Mouse (Mus musculus) limb, embryonic 11.5 days (tissue): ENCODE measurements around the gene Lamp1. TPM values are rescaled to one million over a fixed set of nuclear protein-coding genes. Genes with fewer than 3 reads are reported as not detected.
A peak's percentile ranks its signal among the peaks of the same experiment; 100 is the strongest.

Source experiments
- ATAC-seq: fragments of 200-750 bp; cut with Nextera tagmentation; 2 replicates; pipeline ENCODE4 v1.8.0; 2017; ENCODE audit warnings: low read depth; ENCODE audit not compliant: insufficient number of reproducible peaks, low FRiP score, low TSS enrichment
- DNase-seq: peaks from one replicate; pipeline ENCODE4 v3.0.0-alpha.2; 2015; ENCODE audit warnings: low spot score
- H3K27ac ChIP-seq: fragments of 300-500 bp; sonication (generic); replicated peaks from 2 replicates; pipeline ENCODE4 v1.5.1; 2014; ENCODE audit warnings: low read depth, mild to moderate bottlenecking, low read length
- H3K27me3 ChIP-seq: fragments of 300-500 bp; sonication (generic); 2 replicates; pipeline ENCODE4 v1.6.1; 2014; ENCODE audit warnings: mild to moderate bottlenecking, low read length, mixed read lengths; ENCODE audit not compliant: control insufficient read depth, insufficient read depth
- H3K36me3 ChIP-seq: fragments of 300-500 bp; sonication (generic); 2 replicates; pipeline ENCODE4 v1.6.1; 2014; ENCODE audit warnings: mild to moderate bottlenecking, low read length, moderate library complexity, mixed read lengths; ENCODE audit not compliant: control insufficient read depth, insufficient read depth
- H3K4me1 ChIP-seq: fragments of 300-500 bp; sonication (generic); 2 replicates; pipeline ENCODE4 v1.6.1; 2014; ENCODE audit warnings: low read length, mixed read lengths; ENCODE audit not compliant: control insufficient read depth, insufficient read depth
- H3K4me2 ChIP-seq: fragments of 300-500 bp; sonication (generic); 2 replicates; pipeline ENCODE4 v1.6.1; 2014; ENCODE audit warnings: low read depth, mild to moderate bottlenecking, moderate library complexity; ENCODE audit not compliant: severe bottlenecking
- H3K4me3 ChIP-seq: fragments of 300-500 bp; sonication (generic); 2 replicates; pipeline ENCODE4 v1.5.1; 2014; ENCODE audit warnings: low read depth, low read length
- H3K9ac ChIP-seq: fragments of 300-500 bp; sonication (generic); 2 replicates; pipeline ENCODE4 v1.6.1; 2014; ENCODE audit warnings: mild to moderate bottlenecking, low read length
- H3K9me3 ChIP-seq: fragments of 300-500 bp; sonication (generic); 2 replicates; pipeline ENCODE4 v1.6.1; 2016; ENCODE audit warnings: low read length; ENCODE audit not compliant: control insufficient read depth
- WGBS: fragments of 180-500 bp; shearing (Covaris S2); extraction: QIAGEN DNeasy Blood & Tissue Kit; methylation state at CpG from one replicate; pipeline ENCODE4 v1.1.7; 2014; 5-methylcytosine and 5-hydroxymethylcytosine counted together
- polyA plus RNA-seq: library from polyadenylated mRNA; unstranded; fragments of >200 nt; fragmentation: Nextera tagmentation; extraction: Ambion mirVana; gene quantifications from 2 replicates; pipeline ENCODE4 v1.2.1, GENCODE M21; 2014

The Lamp1 gene
- polyA plus RNA-seq: 214 and 221 TPM in 2 replicates

DNA sequence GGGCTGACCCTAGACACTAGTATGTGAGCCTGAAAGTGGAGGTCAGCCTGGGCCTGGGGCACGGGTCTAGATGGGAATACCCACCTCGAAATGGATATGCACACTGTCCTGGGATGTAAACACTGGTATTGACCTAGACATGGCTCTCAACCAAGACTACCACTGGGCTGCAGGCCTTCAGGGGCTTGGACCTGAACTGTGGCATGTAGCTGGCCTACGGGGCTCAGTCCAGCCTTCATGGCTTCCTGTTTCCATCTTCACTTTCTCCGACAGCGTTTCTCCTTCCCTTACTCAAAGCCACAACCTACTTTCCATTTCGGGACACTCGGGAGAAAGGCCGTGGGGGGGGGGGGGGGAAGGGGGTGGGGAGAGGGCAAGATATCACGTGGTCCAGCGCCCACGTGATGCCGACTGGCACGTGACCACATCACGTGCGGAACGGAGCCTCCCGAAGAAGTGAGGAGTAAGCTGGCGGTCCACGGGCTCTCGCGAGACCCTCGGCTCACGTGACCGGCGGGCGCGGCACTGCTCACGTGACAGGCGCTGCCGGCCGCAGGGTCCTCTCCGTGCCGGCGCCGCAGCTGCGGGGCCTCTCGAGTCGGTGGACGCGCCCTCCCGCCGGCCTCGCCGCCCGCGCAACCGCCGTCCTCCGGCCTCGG lies at the start of gene Lamp1:
Lamp1 (plus strand) TSS at position 444 of the 659 bp plus-strand sequence.
- H3K9me3 ChIP-seq: no peaks in the 10 kb centered on the region
- H3K4me3 ChIP-seq: peak within 1 kb of the TSS; percentile 99
- no peaks in the 10 kb centered on the region for H3K36me3 ChIP-seq
- H3K9ac ChIP-seq: peak within 1 kb of the TSS; percentile 95
- H3K27me3 ChIP-seq: no peaks in the 10 kb centered on the region
- H3K4me2 ChIP-seq: peak within 1 kb of the TSS; percentile 91
- no peak within 1 kb of the TSS; the same call in 1 of the 2 replicates for H3K27ac ChIP-seq
- peaks cover 6% of the 10 kb centered on the region; the same call in 1 of the 2 replicates for H3K4me1 ChIP-seq
- WGBS: 1% methylated on average over 48 of the region's 50 CpGs
- ATAC-seq (peak; percentile 95), DNase-seq (peak; percentile 100)

DNA sequence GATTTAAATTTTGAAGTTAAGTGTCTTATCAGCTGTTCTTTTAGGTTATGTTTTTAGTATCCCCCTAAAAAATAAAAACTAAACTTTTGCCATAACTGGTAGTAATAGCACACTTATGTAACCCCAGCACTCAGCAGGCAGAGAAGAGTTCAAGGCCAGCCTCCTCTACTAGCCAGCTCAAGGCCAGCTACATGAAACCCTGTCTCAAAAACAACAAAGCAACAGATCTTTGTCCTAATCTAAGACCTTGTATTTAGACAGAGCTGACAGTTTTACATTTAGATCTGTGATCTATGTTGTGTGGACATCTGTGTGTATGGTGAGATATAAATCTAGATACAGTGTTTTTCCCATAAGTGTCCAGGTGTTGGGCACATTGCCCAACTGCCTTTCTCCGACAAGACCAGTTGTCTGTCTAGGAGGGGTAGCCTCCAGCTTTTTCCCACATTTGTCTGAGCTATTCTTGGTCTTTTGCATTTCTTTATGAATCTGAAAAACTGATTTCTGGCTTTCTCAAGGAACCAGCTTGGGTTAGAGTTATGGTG lies 49.5 kb upstream of the Lamp1 start:
- H3K4me2 ChIP-seq: no peak overlapping the region
- ATAC-seq (no peak), DNase-seq (no peak)
- H3K4me3 ChIP-seq: no peak overlapping the region
- H3K4me1 ChIP-seq: 0 out of 2 replicates have a peak, but pooled peaks cover 3% of the 10 kb centered on the region
- H3K9ac ChIP-seq: no peak overlapping the region
- H3K27ac ChIP-seq: no peak overlapping the region
- WGBS: 90% methylated on average over 1 of the region's 1 CpGs
- H3K27me3 ChIP-seq: no peaks in the 10 kb centered on the region
- no peaks in the 10 kb centered on the region for H3K9me3 ChIP-seq
- H3K36me3 ChIP-seq: peaks cover 10% of the 10 kb centered on the region; the same call in 1 of the 2 replicates

- DNase-seq (no peak), ATAC-seq (no peak)
- Histone ChIP-seq H3K4me3 (no peak overlapping the region), H3K9me3 (no peaks in the 10 kb centered on the region), H3K4me2 (no peak overlapping the region), H3K4me1 (no peaks in the 10 kb centered on the region), H3K27me3 (no peaks in the 10 kb centered on the region), H3K27ac (no peak overlapping the region), H3K9ac (no peak overlapping the region), H3K36me3 (peaks cover 10% of the 10 kb centered on the region; the same call in 1 of the 2 replicates)
- 88% methylated on average over 11 of the region's 11 CpGs for WGBS
Measured at GRCm38 (mm10) chr8:13111917-13112316, 47.0 kb upstream of the Lamp1 start.

- Histone ChIP-seq H3K9me3 (no peaks in the 10 kb centered on the region), H3K27ac (no peak overlapping the region), H3K4me1 (no peaks in the 10 kb centered on the region), H3K9ac (no peak overlapping the region), H3K4me3 (no peak overlapping the region), H3K27me3 (no peaks in the 10 kb centered on the region), H3K36me3 (peaks cover 7% of the 10 kb centered on the region; the same call in 1 of the 2 replicates), H3K4me2 (no peak overlapping the region)
- DNase-seq (no peak), ATAC-seq (no peak)
- WGBS: 94% methylated on average over 4 of the region's 4 CpGs
Measured at GRCm38 (mm10) chr8:13113232-13113631, 45.7 kb upstream of the Lamp1 start.

DNA sequence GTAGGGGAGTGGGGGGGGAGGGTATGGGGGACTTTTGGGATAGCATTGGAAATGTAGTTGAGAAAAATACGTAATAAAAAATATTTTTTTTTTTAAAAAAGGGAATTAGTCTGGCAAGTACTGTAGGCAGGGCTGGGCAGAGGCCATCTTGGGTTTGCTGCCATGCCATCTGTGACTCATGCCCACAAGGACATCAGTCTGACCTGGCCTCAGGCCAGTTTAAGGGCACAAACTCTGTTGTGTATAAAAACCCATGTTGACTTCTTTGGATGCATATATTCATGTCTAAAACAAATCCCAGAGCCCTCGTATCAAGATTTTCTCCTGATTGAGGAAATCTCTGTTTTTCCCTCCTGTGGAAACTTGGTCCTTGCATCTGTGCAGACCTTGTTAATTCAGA lies 41.9 kb upstream of the Lamp1 start:
- Histone ChIP-seq H3K4me3 (no peak overlapping the region), H3K27ac (no peak overlapping the region), H3K4me1 (no peaks in the 10 kb centered on the region), H3K9ac (no peak overlapping the region), H3K27me3 (no peaks in the 10 kb centered on the region), H3K4me2 (no peak overlapping the region), H3K36me3 (peaks cover 7% of the 10 kb centered on the region; the same call in 1 of the 2 replicates), H3K9me3 (no peaks in the 10 kb centered on the region)
- DNase-seq: no peak
- 92% methylated on average over 2 of the region's 2 CpGs for WGBS
- ATAC-seq: no peak

- H3K9ac ChIP-seq: no peak overlapping the region
- no peak overlapping the region for H3K27ac ChIP-seq
- 82% methylated on average over 3 of the region's 3 CpGs for WGBS
- DNase-seq (no peak), ATAC-seq (no peak)
- no peak overlapping the region for H3K4me2 ChIP-seq
- no peaks in the 10 kb centered on the region for H3K4me1 ChIP-seq
- no peaks in the 10 kb centered on the region for H3K27me3 ChIP-seq
- peaks cover 7% of the 10 kb centered on the region; the same call in 1 of the 2 replicates for H3K36me3 ChIP-seq
- no peak overlapping the region for H3K4me3 ChIP-seq
- H3K9me3 ChIP-seq: no peaks in the 10 kb centered on the region
Measured at GRCm38 (mm10) chr8:13118516-13118915, 40.4 kb upstream of the Lamp1 start.

- H3K36me3 ChIP-seq: peaks cover 7% of the 10 kb centered on the region; the same call in 1 of the 2 replicates
- no peaks in the 10 kb centered on the region for H3K27me3 ChIP-seq
- no peak overlapping the region for H3K9ac ChIP-seq
- 91% methylated on average over 7 of the region's 7 CpGs for WGBS
- no peaks in the 10 kb centered on the region for H3K9me3 ChIP-seq
- no peak for DNase-seq
- no peak for ATAC-seq
- no peak overlapping the region for H3K4me3 ChIP-seq
- no peak overlapping the region for H3K27ac ChIP-seq
- H3K4me1 ChIP-seq: no peaks in the 10 kb centered on the region
- no peak overlapping the region for H3K4me2 ChIP-seq
Measured at GRCm38 (mm10) chr8:13120882-13121665, 37.9 kb upstream of the Lamp1 start.

- WGBS: 92% methylated on average over 7 of the region's 7 CpGs
Measured at GRCm38 (mm10) chr8:13122887-13123421, 36.0 kb upstream of the Lamp1 start.

More at GRCm38 (mm10) chr8:13122887-13123421, 36.0 kb upstream of the Lamp1 start:
- ATAC-seq (no peak), DNase-seq (no peak)
- H3K9ac ChIP-seq: no peak overlapping the region
- no peaks in the 10 kb centered on the region for H3K4me1 ChIP-seq
- no peak overlapping the region for H3K4me2 ChIP-seq
- no peak overlapping the region for H3K4me3 ChIP-seq
- no peaks in the 10 kb centered on the region for H3K27me3 ChIP-seq
- no peaks in the 10 kb centered on the region for H3K9me3 ChIP-seq
- H3K36me3 ChIP-seq: peaks cover 12% of the 10 kb centered on the region
- H3K27ac ChIP-seq: no peak overlapping the region
